Mouse (Mus musculus) small intestine, adult 2 months (tissue): Measurements from ENCODE around the gene Spata31d1b. TPM values are rescaled to one million over a fixed set of nuclear protein-coding genes. Genes with fewer than 3 reads are reported as not detected.

ENCODE experiments used
- H3K27ac ChIP-seq: fragments of 200-500 bp; 2 replicates; pipeline ENCODE4 v1.5.1; 2012; ENCODE audit warnings: low read depth, low read length, control low read depth, inconsistent platforms; ENCODE audit not compliant: insufficient read depth
- H3K27me3 ChIP-seq: fragments of 200-500 bp; 2 replicates; pipeline ENCODE4 v1.6.1; 2012; ENCODE audit warnings: mild to moderate bottlenecking, moderate library complexity, low read length, inconsistent platforms; ENCODE audit not compliant: control insufficient read depth, insufficient read depth
- H3K36me3 ChIP-seq: fragments of 200-500 bp; 2 replicates; pipeline ENCODE4 v1.6.1; 2012; ENCODE audit warnings: mild to moderate bottlenecking, low read length, control low read depth, inconsistent platforms; ENCODE audit not compliant: control insufficient read depth, insufficient read depth
- H3K4me1 ChIP-seq: fragments of 200-500 bp; 2 replicates; pipeline ENCODE4 v1.6.1; 2012; ENCODE audit warnings: low read length, inconsistent platforms, mixed read lengths; ENCODE audit not compliant: control insufficient read depth, insufficient read depth, insufficient read length
- H3K4me3 ChIP-seq: fragments of 200-500 bp; 2 replicates; pipeline ENCODE4 v1.5.1; 2012; ENCODE audit warnings: low read depth, mild to moderate bottlenecking, control low read depth, inconsistent platforms, low read length, moderate library complexity
- CTCF ChIP-seq: fragments of 200-500 bp; IDR thresholded peaks from 2 replicates; pipeline ENCODE4 v1.5.1; 2012; ENCODE audit warnings: low read depth, mild to moderate bottlenecking, control low read depth, inconsistent platforms, low read length, moderate library complexity, mixed read lengths; ENCODE audit not compliant: insufficient replicate concordance, insufficient read length; ENCODE audit errors: extremely low read depth
- POLR2A ChIP-seq: fragments of 200-500 bp; IDR thresholded peaks from 2 replicates; pipeline ENCODE4 v1.6.1; 2012; ENCODE audit warnings: low read depth, mild to moderate bottlenecking, control low read depth, inconsistent platforms, low read length, moderate library complexity
- WGBS: fragments of 180-500 bp; shearing (Covaris S2); methylation state at CpG from one replicate; pipeline ENCODE4 v1.1.7; 2018; 5-methylcytosine and 5-hydroxymethylcytosine counted together
- polyA plus RNA-seq: library from polyadenylated mRNA; depleted of rRNA; stranded (reverse); fragments of >200 nt; gene quantifications from 2 replicates; pipeline ENCODE4 v1.2.3, GENCODE M21; 2012

Spata31d1b gene
- polyA plus RNA-seq, 1 experiment: not detected

DNA sequence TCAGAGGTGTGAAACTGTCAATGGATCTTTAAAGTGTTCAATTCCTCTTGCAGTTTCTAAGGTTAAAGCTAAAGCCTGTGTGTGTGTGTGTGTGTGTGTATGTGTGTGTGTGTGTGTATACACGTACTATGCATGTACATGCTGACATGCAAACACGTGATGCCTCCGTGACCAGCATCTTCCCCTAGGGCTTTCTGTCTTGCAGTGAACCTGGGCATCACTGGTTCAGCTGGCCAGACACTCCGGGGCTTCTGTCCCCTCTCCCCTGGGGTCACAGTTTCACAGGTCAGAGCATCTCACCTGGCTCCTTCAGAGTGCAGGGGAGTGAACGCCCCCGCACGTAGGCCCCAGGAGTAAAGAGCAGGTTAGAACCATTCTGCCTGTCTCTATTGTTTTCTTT is 38.5 kb upstream of the Spata31d1b start:
- Histone ChIP-seq H3K36me3 (no peaks in the 10 kb centered on the region; the same call in 1 of the 2 replicates), H3K27ac (no peak overlapping the region; the same call in 1 of the 2 replicates), H3K27me3 (no peaks in the 10 kb centered on the region), H3K4me1 (peaks cover 8% of the 10 kb centered on the region; the same call in 1 of the 2 replicates), H3K4me3 (peak overlapping the region; percentile 39)
- 41% methylated on average over 7 of the region's 7 CpGs for WGBS
- TF ChIP-seq POLR2A (no peak), CTCF (no peak)

DNA sequence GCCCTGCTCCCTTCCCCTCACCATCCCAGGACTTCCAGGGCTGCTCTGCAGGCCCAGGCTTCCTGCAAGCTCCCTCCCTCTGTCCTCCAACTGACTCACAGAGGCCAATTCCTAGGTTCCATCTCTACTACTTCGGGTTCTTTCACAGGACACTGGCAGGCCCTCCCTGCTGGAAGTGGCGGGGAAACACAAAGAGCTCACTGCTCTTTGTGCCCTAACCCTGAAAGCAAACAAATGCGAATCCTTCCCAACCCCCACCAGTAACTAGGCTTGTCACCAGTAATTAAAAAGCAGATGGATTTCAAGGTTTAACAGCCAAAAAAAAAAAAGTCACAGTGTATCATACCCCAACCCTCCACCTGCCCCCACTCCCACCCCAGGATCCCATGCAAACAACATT is 37.9 kb upstream of the Spata31d1b start:
- TF ChIP-seq POLR2A (no peak), CTCF (no peak)
- Histone ChIP-seq H3K4me1 (peaks cover 8% of the 10 kb centered on the region; the same call in 1 of the 2 replicates), H3K27ac (peak overlapping the region; percentile 25; the same call in 1 of the 2 replicates), H3K36me3 (no peaks in the 10 kb centered on the region; the same call in 1 of the 2 replicates), H3K27me3 (no peaks in the 10 kb centered on the region), H3K4me3 (peak overlapping the region; percentile 57)
- WGBS: 27% methylated on average over 3 of the region's 3 CpGs

DNA sequence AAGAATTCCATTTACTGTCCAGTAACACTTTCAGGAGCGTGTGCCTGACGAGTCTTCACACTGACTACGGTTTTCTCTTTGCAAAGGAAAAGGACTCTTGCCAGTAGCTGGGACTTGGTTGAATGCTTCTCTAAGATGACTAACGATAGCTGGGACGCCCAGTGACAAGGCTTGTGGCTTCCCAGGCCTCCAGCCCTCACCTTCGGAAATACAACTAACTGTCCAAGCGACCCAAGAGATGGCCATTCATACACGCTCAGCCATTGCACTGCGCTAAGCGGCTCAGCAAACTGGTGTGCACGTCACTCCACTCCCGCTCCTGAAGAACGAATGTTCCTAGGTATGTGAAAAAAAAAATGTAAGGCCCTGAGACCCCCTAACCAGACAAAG is 37.3 kb upstream of the Spata31d1b start:
- Histone ChIP-seq H3K4me3 (peak overlapping the region; percentile 95), H3K27me3 (no peaks in the 10 kb centered on the region), H3K4me1 (peaks cover 8% of the 10 kb centered on the region; the same call in 1 of the 2 replicates), H3K36me3 (no peaks in the 10 kb centered on the region; the same call in 1 of the 2 replicates), H3K27ac (peak overlapping the region; percentile 30)
- TF ChIP-seq CTCF (no peak), POLR2A (no peak)
- 3% methylated on average over 13 of the region's 13 CpGs for WGBS

DNA sequence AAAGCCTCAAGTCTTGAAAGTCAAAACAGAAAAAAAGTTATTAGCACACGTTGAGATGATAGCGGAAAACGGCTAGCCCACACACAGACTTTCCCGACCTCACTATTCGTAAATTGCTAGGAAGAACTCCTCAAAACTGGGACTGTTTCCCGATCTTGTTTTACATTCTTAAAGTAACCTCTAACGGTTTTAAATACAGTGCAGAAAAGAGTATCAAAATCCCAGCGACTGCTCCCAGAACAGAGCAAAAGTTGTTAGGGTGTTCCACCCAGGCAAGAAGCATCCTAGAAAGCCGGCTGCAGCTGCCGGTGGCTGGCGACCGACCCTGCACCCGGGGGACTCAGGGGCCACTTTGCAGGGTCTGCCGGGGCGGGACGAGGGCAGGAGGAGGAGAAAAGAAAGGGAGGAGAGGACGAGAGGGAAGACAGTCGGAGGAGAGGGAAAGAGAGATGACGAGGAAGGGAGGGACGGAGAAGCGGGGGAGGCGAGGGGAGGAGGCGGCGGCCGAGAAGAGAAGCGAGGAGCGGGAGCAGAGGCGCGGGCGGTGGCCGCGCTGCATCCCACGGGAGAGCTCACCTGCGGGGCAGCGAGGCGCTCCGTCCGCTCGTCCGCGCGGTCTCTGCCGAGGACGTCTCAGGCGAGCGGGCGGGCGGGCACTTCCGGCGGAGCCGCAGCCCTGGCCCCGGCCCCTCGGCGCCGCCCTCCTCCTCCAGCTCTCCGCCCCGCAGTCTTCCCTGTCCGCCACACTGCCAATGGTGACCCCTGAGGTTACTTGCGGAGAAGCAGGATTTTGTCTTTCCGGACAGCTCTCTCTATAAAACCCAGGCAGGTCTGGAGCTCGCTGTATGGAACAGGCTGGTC is 36.7 kb upstream of the Spata31d1b start, which contains the start of gene Golm1:
Gene Golm1 (minus strand): TSS at position 661 of the 861 bp plus-strand sequence.
- H3K36me3 ChIP-seq: no peaks in the 10 kb centered on the region; the same call in 1 of the 2 replicates
- TF ChIP-seq CTCF (no peak), POLR2A (peak; percentile 67; the same call in 1 of the 2 replicates)
- H3K4me1 ChIP-seq: peaks cover 8% of the 10 kb centered on the region; the same call in 1 of the 2 replicates
- under 1% methylated on average over 47 of the region's 61 CpGs for WGBS
- no peaks in the 10 kb centered on the region for H3K27me3 ChIP-seq
- H3K4me3 ChIP-seq: peak within 1 kb of the TSS; percentile 95
- peak within 1 kb of the TSS; percentile 30 for H3K27ac ChIP-seq

DNA sequence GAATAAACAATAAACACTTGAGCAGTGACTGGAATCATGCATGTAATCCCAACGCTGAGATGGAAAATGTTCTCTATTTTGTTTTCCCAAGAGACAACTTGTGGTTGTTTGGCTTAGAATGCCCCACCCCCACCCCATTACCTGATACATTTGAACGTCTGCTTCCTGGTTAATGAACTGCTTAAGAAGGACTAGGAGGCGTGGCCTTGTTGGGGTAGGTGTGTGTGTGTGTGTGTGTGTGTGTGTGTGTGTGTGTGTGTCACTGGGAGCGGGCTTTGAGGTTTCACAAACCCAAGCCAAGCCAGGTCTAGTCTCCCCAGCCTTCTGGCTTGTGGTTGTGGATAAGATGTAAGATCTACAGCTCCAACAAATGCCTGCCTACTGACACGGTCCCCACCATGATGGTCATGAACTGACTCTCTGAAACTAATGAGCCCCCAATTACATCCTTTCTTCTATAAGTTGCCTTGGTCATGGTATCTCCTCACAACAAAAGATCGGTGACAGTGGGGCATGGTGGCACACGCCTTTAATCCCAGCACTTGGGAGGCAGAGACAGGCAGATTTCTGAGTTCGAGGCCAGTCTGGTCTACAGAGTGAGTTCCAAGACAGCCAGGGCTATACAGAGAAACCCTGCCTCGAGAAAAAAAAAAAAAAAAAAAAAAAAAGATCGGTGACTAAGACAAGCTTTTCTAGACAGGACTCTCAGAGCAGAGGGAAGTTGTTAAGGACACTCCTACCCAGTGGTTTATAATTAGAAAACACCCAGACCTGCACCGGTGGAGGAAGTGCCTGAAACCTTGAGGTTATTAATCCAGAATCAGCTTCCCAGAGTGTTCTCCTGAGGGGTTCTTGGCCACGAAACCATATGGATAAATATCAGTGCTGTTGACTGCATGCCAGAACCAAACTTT is 35.5 kb upstream of the Spata31d1b start:
- no peak overlapping the region for H3K4me3 ChIP-seq
- no peak overlapping the region for H3K27ac ChIP-seq
- 54% methylated on average over 12 of the region's 12 CpGs for WGBS
- peaks cover 4% of the 10 kb centered on the region; the same call in 1 of the 2 replicates for H3K4me1 ChIP-seq
- no peaks in the 10 kb centered on the region for H3K27me3 ChIP-seq
- TF ChIP-seq POLR2A (no peak), CTCF (no peak)
- H3K36me3 ChIP-seq: no peaks in the 10 kb centered on the region; the same call in 1 of the 2 replicates

DNA sequence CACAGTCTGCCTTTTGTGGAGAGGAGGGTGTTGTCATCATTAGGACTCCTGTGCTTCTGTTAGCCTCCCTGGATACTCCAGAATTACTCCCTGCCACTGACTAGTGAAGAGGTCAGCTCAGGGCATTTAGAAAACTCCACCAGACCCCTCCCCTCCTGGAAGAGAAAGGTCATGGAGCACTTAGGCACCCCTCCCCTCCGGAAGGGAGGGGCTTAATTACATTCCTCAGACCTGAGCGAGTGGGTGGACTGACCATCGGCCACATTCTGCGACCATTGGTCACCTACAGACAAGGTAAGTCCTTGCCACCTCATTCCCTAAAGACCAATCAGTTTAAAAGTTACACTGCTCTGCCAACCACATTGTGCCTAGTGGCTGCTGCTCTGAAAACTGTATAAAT is 32.8 kb upstream of the Spata31d1b start:
- TF ChIP-seq POLR2A (no peak), CTCF (no peak)
- H3K36me3 ChIP-seq: no peaks in the 10 kb centered on the region
- 51% methylated on average over 4 of the region's 4 CpGs for WGBS

More for the DNA sequence above, 32.8 kb upstream of the Spata31d1b start:
- Histone ChIP-seq H3K4me3 (no peak overlapping the region), H3K4me1 (peaks cover under 1% of the 10 kb centered on the region; the same call in 1 of the 2 replicates), H3K27ac (no peak overlapping the region), H3K27me3 (no peaks in the 10 kb centered on the region)
